Comparison of ENCODE assay signal across 9 mouse cellular contexts in the genomic region with DNA sequence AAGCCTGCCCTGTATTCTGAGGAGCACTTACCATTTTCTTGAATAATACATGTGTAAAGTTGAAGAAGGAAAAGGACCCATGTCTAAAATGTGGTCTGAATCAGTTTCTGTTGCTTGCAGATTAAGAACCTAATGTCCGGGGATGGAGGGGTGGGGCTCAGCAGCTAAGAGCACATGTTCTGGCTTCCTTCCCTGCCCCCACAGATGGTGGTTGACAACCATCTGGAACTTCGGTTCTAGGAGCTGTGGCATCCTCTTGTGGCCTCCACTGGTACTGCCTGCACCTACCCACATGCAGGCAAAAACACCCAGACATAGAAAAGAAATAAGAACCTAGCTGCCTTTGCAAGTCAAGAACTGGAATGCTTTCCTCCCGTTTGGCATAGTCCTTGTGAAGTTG.
DNase-seq lines count a peak whose midpoint lies in the region; TF ChIP-seq lines count a peak whose summit lies in the region.
"Had no signal": no experiment of that assay in that cellular context is flagged by ENCODE, and none has a peak within 500 bp of the region (broad histone marks: within the 10 kb centered on the region; RNA-seq: fewer than 3 reads in every experiment).

No protein-coding gene starts in this region.

- peaks cover 52% of the 10 kb centered on the region for H3K79me2 ChIP-seq in C2C12 (ENCODE audit: control insufficient read depth, insufficient read depth)

- TF ChIP-seq POLR2A in lung, adult 2 months (IDR thresholded peaks at IDR 0.05; ENCODE audit: borderline replicate concordance, extremely low read depth, low read depth, low read length) = no peak

- intact Hi-C loops in gastrocnemius, postnatal 14 days (cut with DNase I; ENCODE audit: low total_unique reads) = loop anchor here (5.0 to 10.0 kb wide), 4 partner anchors 71 to 349 kb away; a partner anchor contains a TSS

- peaks cover 3% of the 10 kb centered on the region for H3K36me3 ChIP-seq in C2C12 (ENCODE audit: control insufficient read depth, insufficient read depth)

- TF ChIP-seq CTCF in C2C12 (IDR thresholded peaks at IDR 0.05; ENCODE audit: control insufficient read depth, insufficient read depth, insufficient read length) = peak; percentile 54
- peak; percentile 95 for TF ChIP-seq CTCF in lung, adult 2 months (IDR thresholded peaks at IDR 0.05; ENCODE audit: insufficient read depth, low read length)

- peak; percentile 54 for DNase-seq in T-cell, adult 2 months (ENCODE audit: low spot score)
- peak; percentile 92 to 96 for DNase-seq in cerebellum, postnatal 25 days
- DNase-seq in gastrocnemius, postnatal 14 days = peak; percentile 88
- DNase-seq in layer of hippocampus, adult 18-20 months (ENCODE audit: low spot score in 2 of 2) = peak; percentile 84 to 96
- DNase-seq in lung, adult 2 months = peak; percentile 69
- DNase-seq in retina, postnatal 7 days (ENCODE audit: low read depth, low spot score) = peak; percentile 72
- DNase-seq in thymus, postnatal 4 days = peak; percentile 87

- WGBS in lung, adult 2 months = 13% methylated on average over 3 of the region's 3 CpGs

- H3K27me3 ChIP-seq in C2C12 (ENCODE audit: control insufficient read depth, insufficient read depth, insufficient read length) = no peaks in the 10 kb centered on the region
- H3K27me3 ChIP-seq: limb, embryonic 15.5 days had no signal

- peaks cover 21% of the 10 kb centered on the region for H3K4me1 ChIP-seq in lung, adult 2 months (ENCODE audit: control insufficient read depth, insufficient read depth, low read length)

- H3K79me3 ChIP-seq in C2C12 (ENCODE audit: low read depth) = peaks cover 6% of the 10 kb centered on the region

- no peak overlapping the region for H3ac ChIP-seq in C2C12 (ENCODE audit: control insufficient read depth, insufficient read length, low read depth)

- H3K4me3 ChIP-seq in C2C12 (ENCODE audit: insufficient read depth, poor library complexity, severe bottlenecking) = no peak overlapping the region
- no peak overlapping the region for H3K4me3 ChIP-seq in lung, adult 2 months (replicated peaks; ENCODE audit: extremely low read depth, low read depth, low read length)
- H3K4me3 ChIP-seq: limb, embryonic 15.5 days had no signal

TF ChIP-seq in C2C12, 6 proteins besides CTCF, POLR2A, EP300 and RAD21:
- TF ChIP-seq MAX (IDR thresholded peaks at IDR 0.05) (peak; percentile 47), FOSL1 (IDR thresholded peaks at IDR 0.05; ENCODE audit: insufficient read depth, low read length, poor library complexity, severe bottlenecking) (no peak)
